Mouse (Mus musculus): ENCODE measurements at regions not wholly inside any gene's neighbourhood (a gene's known extent, or its start where the extent isn't known, plus 50 kb on each side); places are given as distances from the start of the nearest gene placed in this dataset.

- peak in 1 of 2 experiments; percentile 13 for DNase-seq
These were observed 830.9 kb upstream of the Tyrp1 start for GRCm38 (mm10) chr4:80002738-80003635.

GRCm38 (mm10) chr4:80003636-80004365 is 830.1 kb upstream of the Tyrp1 start:
- peak in 1 of 2 experiments; percentile 7 for DNase-seq

- DNase-seq: no peak
These were observed 829.6 kb upstream of the Tyrp1 start for GRCm38 (mm10) chr4:80004366-80004700.

- DNase-seq: peak in 1 of 2 experiments; percentile 6
These were observed 829.1 kb upstream of the Tyrp1 start for GRCm38 (mm10) chr4:80004788-80005187.

- DNase-seq: no peak
These were observed 806.0 kb upstream of the Tyrp1 start for GRCm38 (mm10) chr4:80027876-80028275.

GRCm38 (mm10) chr4:80047956-80048355 is 786.0 kb upstream of the Tyrp1 start:
- DNase-seq: no peak
